Mouse (Mus musculus): Measurements from ENCODE around the gene Syde2.

DNA sequence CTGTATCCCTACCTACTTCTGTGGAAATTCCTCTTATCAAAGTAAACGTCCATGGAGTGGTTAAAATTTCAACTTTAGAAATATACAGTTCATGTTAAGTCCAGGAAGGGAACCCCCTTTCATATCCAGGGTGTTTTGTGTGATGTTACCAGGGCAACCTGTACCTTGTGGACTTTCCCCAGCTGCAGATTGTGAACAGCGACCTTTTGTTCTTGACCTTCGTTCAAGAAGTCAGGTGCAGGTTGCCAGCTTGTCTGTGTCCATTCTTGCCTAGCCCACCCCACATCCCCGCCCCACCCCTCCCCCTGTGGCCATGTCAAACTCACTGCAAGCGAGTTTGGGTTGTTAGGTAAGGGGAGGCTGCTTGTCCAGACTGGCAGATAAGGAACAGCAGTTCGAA, 39.4 kb downstream of the Syde2 start:
- TF ChIP-seq CTCF (IDR thresholded peaks at IDR 0.05; ENCODE audit: low read depth) (no peak), EP300 (IDR thresholded peaks at IDR 0.05; ENCODE audit: low read depth) (no peak)
